Mouse (Mus musculus) kidney, adult 2 months (tissue): ENCODE data around the gene Metap1d.

ENCODE experiments used
- CTCF ChIP-seq: fragments of 200-500 bp; conservative IDR thresholded peaks from 2 replicates; pipeline ENCODE4 v1.5.1; 2011; ENCODE audit warnings: low read depth, mild to moderate bottlenecking, control low read depth, low read length, moderate library complexity, mixed read lengths; ENCODE audit not compliant: insufficient read depth, insufficient read length
- POLR2A ChIP-seq: fragments of 200-500 bp; IDR thresholded peaks from one replicate; pipeline ENCODE4 v1.6.1; 2011; ENCODE audit warnings: low read depth, low read length, control low read depth

GRCm38 (mm10) chr2:71494971-71495370 lies 41.9 kb downstream of the Metap1d start:
- TF ChIP-seq POLR2A: no peak
- TF ChIP-seq CTCF: no peak
